Mouse (Mus musculus): ENCODE data around the gene Phf5a.

Phf5a gene

DNA sequence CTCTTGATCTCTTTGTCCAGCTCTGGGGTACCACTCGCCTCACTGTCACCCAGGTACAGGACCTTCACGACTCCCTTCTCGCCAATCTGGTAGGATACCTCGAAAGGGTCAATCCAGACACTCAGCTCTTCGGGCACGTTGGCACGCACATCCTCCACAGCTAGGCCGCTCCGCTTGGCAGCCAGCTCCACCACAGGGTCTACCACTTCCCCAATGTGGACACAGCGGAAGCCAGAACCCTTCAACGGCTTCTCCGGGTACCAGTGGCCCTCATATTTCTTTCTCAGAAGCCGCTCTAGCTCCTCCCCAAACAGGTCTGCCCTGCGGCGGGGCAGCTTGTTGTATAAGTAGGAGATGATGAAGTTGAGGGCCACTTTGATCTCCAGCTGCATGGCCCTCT, 20.3 kb downstream of the Phf5a start:
- in situ Hi-C loops (cut with MboI, MseI), result loop anchor here (5.0 to 25.0 kb wide), 2 partner anchors 39 to 1264 kb away; no protein-coding TSS in a partner anchor

GRCm38 (mm10) chr15:81850718-81851117, 21.0 kb downstream of the Phf5a start:
- in situ Hi-C loops (cut with MboI, MseI), result loop anchor here (5.0 to 25.0 kb wide), 2 partner anchors 38 to 1263 kb away; no protein-coding TSS in a partner anchor

DNA sequence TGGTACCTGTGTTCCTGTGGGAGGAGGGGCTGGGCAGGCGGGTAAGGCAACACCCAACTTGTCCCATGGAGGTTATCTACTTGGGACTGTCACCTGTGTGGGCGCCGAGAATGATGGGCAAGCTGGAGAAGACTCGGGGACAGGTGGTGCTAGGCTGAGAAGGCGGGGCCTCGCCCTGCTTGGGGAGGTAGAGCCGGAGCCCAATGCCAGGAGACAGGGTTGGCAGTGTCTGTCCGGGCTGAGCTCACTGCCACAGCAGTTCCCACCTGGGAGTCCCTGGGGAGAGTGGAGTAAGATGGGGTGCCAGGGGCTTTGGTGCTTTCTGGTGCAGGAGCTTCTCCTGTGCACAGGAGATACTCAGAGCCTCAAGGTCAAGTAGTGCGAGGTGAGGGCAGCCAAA, 22.6 kb downstream of the Phf5a start:
- in situ Hi-C loops (cut with MboI, MseI), result no loop called here

DNA sequence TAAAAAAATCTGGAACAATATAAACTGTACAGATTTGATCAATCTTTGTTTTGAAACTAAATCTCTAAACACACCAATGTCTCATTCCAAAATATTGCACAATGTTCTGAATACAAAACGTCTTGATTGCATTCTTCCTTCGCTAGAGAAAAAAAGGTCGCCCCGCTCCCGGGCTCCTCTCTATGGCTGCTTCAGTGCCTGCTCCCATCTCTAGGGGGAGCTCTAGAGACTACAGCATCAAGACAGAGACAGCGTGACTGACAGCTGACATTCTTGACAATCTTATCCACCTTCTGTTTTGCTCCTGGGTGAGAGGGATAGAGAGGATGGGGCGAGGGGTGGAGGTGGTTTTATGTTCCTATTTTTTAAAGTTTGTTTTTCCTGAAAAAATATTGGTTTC, 23.4 kb downstream of the Phf5a start:
- in situ Hi-C loops (cut with MboI, MseI), result no loop called here

DNA sequence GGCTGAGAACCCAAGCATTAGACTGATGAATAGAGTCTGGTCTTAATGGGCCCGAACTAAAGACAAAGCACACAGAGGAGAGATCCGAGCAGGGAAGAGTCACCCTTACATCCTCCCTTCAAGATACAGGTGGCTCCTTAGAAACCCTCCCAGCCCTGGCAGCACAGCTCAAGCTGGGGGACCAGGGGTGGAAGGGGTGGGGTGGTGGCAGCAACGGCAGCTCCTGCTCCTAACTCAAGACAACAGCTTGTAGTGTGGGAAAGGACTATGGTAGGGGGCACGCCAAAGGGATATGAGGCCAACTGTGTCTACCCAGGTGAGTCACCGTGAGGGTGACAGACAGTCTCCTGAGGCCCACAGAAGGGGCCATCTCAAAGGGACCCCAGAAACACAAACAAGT, 23.9 kb downstream of the Phf5a start:
- in situ Hi-C loops (cut with MboI, MseI), result no loop called here

GRCm38 (mm10) chr15:81847161-81847560, 24.6 kb downstream of the Phf5a start:
- in situ Hi-C loops (cut with MboI, MseI), result no loop called here

DNA sequence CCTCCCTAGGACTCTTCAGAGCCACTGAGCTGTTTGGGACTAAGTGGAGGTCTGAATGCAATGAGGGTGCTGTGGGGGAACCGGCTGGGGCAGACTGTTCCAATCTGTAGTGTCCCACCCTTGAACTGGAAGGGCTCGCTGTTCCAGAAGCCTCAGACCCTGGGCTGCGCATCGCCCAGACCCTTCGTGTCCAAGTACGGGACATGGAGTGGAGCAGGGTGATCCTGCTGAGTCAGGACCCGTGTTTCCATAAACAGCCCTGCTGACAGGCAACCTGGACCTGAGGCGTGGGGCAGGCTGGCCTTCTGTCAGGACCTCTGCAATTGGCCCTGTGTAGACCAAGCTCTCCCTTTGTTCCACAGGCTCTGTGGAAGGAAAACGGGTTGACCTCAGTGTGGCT, 25.0 kb downstream of the Phf5a start:
- in situ Hi-C loops (cut with MboI, MseI), result no loop called here

DNA sequence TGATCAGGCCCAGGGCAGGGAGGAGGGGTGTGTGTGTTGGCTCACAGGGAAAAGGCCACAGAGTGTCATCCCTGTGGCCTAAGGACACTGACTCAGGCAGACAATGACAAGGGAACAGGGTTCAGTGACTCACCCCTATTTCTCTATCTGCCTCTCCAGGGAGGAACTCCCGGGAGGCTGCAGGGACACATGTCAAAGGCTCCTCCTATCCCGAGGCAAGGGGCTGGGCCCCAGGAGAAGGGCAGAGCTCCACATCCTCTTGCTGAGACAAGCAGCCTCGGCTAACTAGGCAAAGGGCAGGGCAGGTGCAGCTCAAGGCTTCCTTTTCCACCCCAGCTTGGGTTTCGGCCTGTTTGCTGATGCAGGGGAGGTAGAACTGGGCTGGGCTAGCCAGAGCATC, 26.0 kb downstream of the Phf5a start:
- in situ Hi-C loops (cut with MboI, MseI), result no loop called here

- in situ Hi-C loops (cut with MboI, MseI), result no loop called here
Measured at GRCm38 (mm10) chr15:81845033-81845625, 26.6 kb downstream of the Phf5a start.

GRCm38 (mm10) chr15:81842275-81842674, 29.4 kb downstream of the Phf5a start:
- in situ Hi-C loops (cut with MboI, MseI), result no loop called here

- in situ Hi-C loops (cut with MboI, MseI), result no loop called here
Measured at GRCm38 (mm10) chr15:81840306-81840705, 31.4 kb downstream of the Phf5a start.

- in situ Hi-C loops (cut with MboI, MseI), result no loop called here
Measured at GRCm38 (mm10) chr15:81839634-81840033, 32.1 kb downstream of the Phf5a start.

DNA sequence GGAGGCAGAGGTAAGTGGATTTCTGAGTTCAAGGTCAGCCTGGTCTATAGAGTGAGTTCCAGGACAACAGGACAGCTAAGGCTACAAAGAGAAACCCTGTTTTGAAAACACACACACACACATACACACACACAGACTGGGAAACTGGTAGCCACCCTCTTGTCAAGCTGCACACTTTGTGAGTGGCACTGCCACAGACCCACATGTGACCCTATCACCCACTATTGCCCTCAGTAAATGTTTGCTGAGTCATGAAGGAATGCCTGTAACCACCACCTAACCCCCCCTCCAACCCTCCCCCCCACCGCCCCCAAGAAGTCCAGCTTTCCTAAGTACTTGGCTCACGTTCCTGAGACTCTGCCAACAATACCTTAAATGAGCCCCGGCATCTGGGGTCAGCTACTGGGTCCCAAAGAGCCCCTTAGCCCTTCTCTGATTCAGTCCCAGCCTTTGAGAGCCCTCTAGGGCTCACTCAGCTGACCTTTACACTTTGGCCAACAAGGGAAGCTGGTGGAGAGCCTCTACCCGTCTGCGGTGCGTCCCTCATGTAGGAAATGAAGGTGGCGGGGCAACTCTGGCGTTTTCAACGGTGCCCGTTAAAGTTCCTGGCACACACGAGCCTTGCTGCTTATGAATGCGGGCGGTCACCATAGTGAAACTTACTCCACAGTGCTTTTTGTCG, 33.0 kb downstream of the Phf5a start:
- in situ Hi-C loops (cut with MboI, MseI), result no loop called here

DNA sequence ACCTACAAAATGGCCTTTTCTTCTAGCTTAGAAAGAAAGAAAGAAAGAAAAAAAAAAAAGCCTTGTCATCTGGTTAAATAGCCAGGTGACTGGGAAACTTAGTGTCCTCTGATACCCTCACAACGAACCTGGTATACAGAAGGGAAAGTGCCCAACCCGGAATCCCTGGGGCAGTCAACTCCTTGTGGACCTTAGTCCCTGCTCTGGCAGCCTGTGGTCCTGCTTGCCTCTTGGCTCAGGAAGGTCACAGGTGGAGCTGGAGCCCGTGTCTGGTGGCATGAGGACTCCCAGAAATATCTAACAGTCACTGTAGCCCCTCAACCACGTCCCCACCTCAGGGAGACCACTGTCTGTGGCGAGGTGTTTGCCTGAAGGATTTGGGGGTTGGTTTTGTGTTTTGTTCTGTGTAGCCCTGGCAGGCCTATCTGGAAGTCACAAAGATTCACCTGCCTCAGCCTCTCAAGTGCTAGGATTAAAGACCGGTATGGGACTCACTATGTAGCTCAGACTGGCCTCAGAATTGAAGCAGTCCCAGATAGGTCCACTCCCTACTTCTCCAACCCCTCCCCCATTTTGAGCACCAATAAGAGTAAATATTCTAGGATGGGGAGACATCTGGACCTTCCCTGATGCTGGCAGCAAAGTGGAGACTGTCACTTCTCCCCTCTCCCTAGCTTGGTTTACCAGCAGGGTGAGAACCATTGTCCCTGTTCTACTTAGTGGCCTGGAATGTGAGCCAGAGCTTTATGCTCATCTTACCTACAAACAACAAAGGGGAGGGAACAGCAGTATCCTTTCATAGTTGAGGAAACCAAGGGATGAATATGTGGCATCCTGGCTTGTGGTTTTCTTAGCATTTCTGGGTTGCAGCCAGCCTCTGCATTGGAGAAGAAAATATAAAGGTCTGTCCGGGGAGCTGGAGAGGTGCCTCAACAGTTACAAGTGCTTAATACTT, 34.5 kb downstream of the Phf5a start:
- in situ Hi-C loops (cut with MboI, MseI), result no loop called here

DNA sequence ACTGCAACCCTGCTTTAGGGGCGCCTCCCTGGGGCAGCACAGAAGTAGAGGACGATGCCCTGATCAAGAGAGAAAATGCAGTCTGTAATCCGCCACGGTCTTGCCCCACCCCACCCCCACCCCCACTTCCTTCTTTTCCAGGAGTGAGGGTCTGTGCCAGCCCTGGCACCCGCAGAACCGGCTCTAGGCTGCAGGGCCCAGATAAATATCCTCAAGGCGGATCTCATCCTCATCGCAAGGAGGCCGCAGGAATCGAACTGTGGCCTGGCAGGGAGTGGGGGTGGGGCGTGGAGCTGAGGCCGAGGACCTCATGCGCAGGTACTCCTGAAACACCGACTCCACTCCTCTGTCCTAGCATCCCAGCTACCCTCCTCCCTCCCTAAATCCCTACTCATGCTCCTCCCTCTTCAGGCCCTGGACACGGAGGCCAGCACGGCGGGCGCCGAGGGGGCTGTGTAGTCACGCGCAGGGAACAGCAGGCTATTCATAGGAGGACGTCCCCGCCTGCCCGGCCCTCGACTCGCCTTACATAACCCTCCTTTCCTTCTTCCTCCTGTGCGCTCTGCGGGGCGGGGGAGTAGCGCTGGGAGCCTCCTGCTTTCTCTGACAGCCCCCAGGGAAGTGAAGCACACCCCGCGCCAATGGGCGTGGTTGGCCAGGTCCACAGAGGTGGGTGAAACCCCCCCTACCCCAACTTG, 35.4 kb downstream of the Phf5a start:
- in situ Hi-C loops (cut with MboI, MseI), result no loop called here

GRCm38 (mm10) chr15:81835007-81835880, 36.5 kb downstream of the Phf5a start:
- in situ Hi-C loops (cut with MboI, MseI), result no loop called here

- in situ Hi-C loops (cut with MboI, MseI), result loop anchor here (5.0 kb wide), 1 partner anchor 68 kb away; no protein-coding TSS in a partner anchor
Measured at GRCm38 (mm10) chr15:81834171-81834841, 37.4 kb downstream of the Phf5a start.

GRCm38 (mm10) chr15:81833481-81833880, 38.2 kb downstream of the Phf5a start:
- in situ Hi-C loops (cut with MboI, MseI), result loop anchor here (5.0 kb wide), 1 partner anchor 69 kb away; no protein-coding TSS in a partner anchor

- in situ Hi-C loops (cut with MboI, MseI), result loop anchor here (5.0 kb wide), 1 partner anchor 70 kb away; no protein-coding TSS in a partner anchor
Measured at GRCm38 (mm10) chr15:81832219-81832618, 39.5 kb downstream of the Phf5a start.

All from T-helper 1 cell (primary cell).